Mouse (Mus musculus): ENCODE measurements around the gene Capn15. TPM values are rescaled to one million over a fixed set of nuclear protein-coding genes. Genes with fewer than 3 reads are reported as not detected.
A peak's percentile ranks its signal among the peaks of the same experiment; 100 is the strongest.

The Capn15 gene
- polyA plus RNA-seq, 1 experiment from 2014 or later = 11.4 TPM

DNA sequence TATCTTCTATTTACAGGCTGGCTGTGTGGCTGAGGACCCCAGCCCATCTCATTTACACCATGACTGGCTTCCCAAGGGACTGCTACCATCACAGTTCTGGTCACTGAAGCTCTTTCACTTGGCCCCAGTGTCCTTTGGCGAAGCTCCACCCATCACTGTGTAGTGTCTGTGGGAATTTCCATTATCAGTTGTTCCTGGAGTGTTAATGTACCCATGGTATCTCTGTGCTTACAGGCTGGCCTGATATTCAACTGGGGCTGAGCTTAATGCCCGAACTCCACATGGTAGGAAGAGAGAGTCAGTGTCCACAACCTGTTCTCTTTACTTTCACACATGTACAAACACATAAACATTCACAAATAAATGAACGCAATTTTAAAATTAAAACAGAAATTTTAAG lies 7.9 kb upstream of the Capn15 start:
- Histone ChIP-seq H3K36me3 (replicated peaks) (no peaks in the 10 kb centered on the region), H3K27me3 (no peaks in the 10 kb centered on the region), H3K4me1 (replicated peaks) (peaks cover 25% of the 10 kb centered on the region), H3K4me2 (no peak overlapping the region), H3K9me3 (replicated peaks) (no peaks in the 10 kb centered on the region), H3K9ac (no peak overlapping the region), H3K27ac (replicated peaks) (no peak overlapping the region), H3K4me3 (replicated peaks) (no peak overlapping the region)
- ATAC-seq (ENCODE audit: insufficient read depth) = no peak
- WGBS (ENCODE audit: insufficient replicate concordance) = 40% methylated on average over 3 of the region's 3 CpGs

DNA sequence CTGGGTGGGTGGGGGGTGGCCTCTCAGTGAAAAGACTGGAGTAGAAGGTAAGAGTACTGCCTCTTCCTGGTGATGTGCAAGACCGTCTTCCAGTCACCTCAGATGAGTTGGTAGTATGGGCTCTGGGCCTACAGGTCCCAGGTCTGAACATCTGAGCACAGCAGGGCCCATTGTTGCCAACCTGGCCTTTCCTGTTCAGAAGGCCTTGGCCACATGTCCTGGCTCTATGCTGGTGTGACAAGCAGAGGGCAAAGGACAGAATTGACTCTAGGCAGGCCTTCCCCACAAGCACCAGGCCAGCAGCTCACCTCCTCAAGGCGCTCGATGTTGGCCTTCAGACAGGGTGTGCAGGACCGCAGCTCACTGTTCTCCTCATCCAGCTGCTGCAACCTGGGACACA lies 6.7 kb upstream of the Capn15 start:
- 89% methylated on average over 4 of the region's 4 CpGs for WGBS (ENCODE audit: insufficient replicate concordance)
- H3K4me1 ChIP-seq (replicated peaks) = peaks cover 25% of the 10 kb centered on the region
- H3K27me3 ChIP-seq = 0 out of 2 replicates have a peak, but pooled peaks cover 4% of the 10 kb centered on the region
- H3K36me3 ChIP-seq (replicated peaks) = no peaks in the 10 kb centered on the region
- H3K4me2 ChIP-seq = no peak overlapping the region
- ATAC-seq (ENCODE audit: insufficient read depth) = no peak
- no peak overlapping the region for H3K9ac ChIP-seq
- H3K9me3 ChIP-seq (replicated peaks) = no peaks in the 10 kb centered on the region
- no peak overlapping the region for H3K4me3 ChIP-seq (replicated peaks)
- no peak overlapping the region for H3K27ac ChIP-seq (replicated peaks)

DNA sequence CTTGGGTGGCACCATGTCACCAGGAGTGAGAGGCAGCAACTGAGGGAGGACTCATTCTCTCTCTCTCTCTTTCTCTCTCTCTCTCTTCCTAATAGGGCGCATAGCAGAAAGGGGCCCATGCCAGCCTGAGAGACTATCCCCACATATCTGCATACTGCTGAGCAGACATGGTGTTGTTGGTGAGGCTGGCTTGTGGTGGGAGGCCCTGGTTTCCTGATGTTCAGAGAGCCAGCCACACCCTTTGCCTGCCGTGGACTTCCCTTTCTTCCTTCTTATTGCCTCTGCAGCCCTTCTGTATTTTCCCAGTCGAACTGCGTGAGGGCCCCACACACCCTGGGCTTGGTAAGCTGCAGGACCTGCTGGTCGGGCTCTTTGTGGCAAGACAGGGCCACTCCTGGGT lies 4.7 kb upstream of the Capn15 start:
- H3K4me1 ChIP-seq (replicated peaks) = peaks cover 32% of the 10 kb centered on the region
- H3K27ac ChIP-seq (replicated peaks) = no peak overlapping the region
- H3K9ac ChIP-seq = no peak overlapping the region
- H3K27me3 ChIP-seq = 0 out of 2 replicates have a peak, but pooled peaks cover 8% of the 10 kb centered on the region
- no peak for ATAC-seq (ENCODE audit: insufficient read depth)
- H3K4me3 ChIP-seq (replicated peaks) = no peak overlapping the region
- H3K9me3 ChIP-seq (replicated peaks) = no peaks in the 10 kb centered on the region
- H3K36me3 ChIP-seq (replicated peaks) = no peaks in the 10 kb centered on the region
- H3K4me2 ChIP-seq = no peak overlapping the region
- 20% methylated on average over 5 of the region's 5 CpGs for WGBS (ENCODE audit: insufficient replicate concordance)

DNA sequence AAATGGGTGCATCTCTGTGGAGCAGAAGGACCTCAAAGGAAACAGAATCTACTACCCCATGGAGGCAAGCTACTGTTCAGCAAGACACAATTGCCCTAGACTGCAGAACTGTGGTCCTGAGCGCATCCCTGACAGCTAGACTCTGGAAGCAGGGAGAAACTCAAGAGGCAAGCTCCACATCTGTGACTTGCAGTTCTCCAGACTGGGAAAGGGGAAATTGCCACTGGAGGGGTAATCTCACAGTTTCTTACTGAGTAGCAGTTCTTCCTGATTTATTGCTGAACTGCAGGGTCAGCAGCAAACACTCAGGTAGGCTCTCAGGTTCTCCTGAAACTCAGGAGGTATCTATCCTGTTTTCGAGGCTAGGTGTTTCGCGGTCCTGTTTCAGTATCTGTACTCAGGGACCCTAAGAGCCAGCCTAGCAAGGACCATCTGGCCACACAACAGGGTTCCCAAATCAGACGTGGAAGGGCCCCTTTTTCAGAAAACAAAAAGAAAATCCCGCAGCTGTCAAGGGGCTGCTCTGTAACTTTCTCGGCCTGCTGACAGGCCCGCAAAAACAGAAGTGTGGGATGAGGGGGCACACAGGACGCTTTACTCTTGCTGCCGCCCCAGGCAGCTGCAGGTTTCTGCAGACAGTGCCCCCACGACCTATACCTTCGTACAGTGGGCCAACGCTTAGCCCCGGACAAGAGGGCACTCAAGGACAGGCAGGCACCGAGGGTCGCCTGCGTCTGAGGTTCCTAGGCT lies 865 bp downstream of the Capn15 start:
- peak; percentile 14; the same call in 1 of the 2 replicates for ATAC-seq (ENCODE audit: insufficient read depth)
- H3K4me3 ChIP-seq (replicated peaks) = peak overlapping the region; percentile 78
- peak overlapping the region; percentile 61 for H3K27ac ChIP-seq (replicated peaks)
- H3K27me3 ChIP-seq = 0 out of 2 replicates have a peak, but pooled peaks cover 8% of the 10 kb centered on the region
- peak overlapping the region; percentile 83 for H3K9ac ChIP-seq
- no peaks in the 10 kb centered on the region for H3K36me3 ChIP-seq (replicated peaks)
- peaks cover 53% of the 10 kb centered on the region for H3K4me1 ChIP-seq (replicated peaks)
- 10% methylated on average over 17 of the region's 17 CpGs for WGBS (ENCODE audit: insufficient replicate concordance)
- H3K4me2 ChIP-seq = peak overlapping the region; percentile 89
- H3K9me3 ChIP-seq (replicated peaks) = no peaks in the 10 kb centered on the region

DNA sequence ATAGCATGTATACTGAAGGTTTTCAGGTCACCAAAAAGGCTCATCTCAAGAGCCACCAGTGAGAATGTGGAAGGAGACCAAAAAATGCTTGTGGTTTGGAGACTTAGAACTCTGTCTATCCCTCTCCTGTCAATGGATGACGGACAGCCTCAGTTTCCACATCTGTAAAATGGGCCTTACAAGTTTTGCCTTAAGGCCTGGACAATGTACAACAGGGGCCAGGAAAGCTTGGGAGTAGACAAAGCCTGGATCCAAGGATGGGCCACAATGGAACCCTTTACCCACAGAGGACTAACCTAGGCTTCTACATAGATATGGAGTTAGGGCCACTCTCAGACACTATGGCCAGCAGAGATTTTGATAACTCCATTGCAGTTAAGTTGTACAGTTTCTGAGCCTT lies 1.5 kb downstream of the Capn15 start:
- Histone ChIP-seq H3K36me3 (replicated peaks) (no peaks in the 10 kb centered on the region), H3K4me3 (replicated peaks) (peak overlapping the region; percentile 78), H3K9ac (0 out of 2 replicates have a peak overlapping the region, but pooled peaks have one; percentile 83), H3K27ac (replicated peaks) (no peak overlapping the region), H3K9me3 (replicated peaks) (no peaks in the 10 kb centered on the region), H3K4me2 (peak overlapping the region; percentile 89), H3K4me1 (replicated peaks) (peaks cover 57% of the 10 kb centered on the region), H3K27me3 (0 out of 2 replicates have a peak, but pooled peaks cover 8% of the 10 kb centered on the region)
- 94% methylated on average over 1 of the region's 1 CpGs for WGBS (ENCODE audit: insufficient replicate concordance)
- no peak for ATAC-seq (ENCODE audit: insufficient read depth)

DNA sequence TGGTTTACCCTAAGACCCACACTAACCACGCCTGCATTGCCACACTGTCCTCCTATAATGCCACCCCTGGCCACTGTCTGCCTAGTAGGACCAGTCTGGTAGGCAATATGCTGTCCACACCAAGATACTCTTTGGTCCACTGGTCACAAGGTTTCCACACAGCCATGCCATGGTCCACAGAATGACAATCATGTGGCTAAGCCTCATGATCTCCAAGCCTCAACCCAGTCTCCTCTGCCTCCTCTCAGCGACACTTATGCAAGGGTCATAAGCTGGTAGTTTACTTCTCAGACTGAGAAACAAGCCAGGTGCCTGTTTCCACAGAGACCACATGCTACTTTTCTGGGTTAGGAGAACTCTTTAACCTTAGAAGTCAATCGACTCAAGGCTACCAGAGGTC lies 2.7 kb downstream of the Capn15 start:
- Histone ChIP-seq H3K9ac (no peak overlapping the region), H3K27ac (replicated peaks) (no peak overlapping the region; the same call in 1 of the 2 replicates), H3K4me2 (0 out of 2 replicates have a peak overlapping the region, but pooled peaks have one; percentile 89), H3K27me3 (0 out of 2 replicates have a peak, but pooled peaks cover 5% of the 10 kb centered on the region), H3K36me3 (replicated peaks) (no peaks in the 10 kb centered on the region), H3K4me1 (replicated peaks) (peaks cover 65% of the 10 kb centered on the region), H3K9me3 (replicated peaks) (no peaks in the 10 kb centered on the region), H3K4me3 (replicated peaks) (no peak overlapping the region)
- WGBS (ENCODE audit: insufficient replicate concordance) = 82% methylated on average over 3 of the region's 3 CpGs
- no peak for ATAC-seq (ENCODE audit: insufficient read depth)

DNA sequence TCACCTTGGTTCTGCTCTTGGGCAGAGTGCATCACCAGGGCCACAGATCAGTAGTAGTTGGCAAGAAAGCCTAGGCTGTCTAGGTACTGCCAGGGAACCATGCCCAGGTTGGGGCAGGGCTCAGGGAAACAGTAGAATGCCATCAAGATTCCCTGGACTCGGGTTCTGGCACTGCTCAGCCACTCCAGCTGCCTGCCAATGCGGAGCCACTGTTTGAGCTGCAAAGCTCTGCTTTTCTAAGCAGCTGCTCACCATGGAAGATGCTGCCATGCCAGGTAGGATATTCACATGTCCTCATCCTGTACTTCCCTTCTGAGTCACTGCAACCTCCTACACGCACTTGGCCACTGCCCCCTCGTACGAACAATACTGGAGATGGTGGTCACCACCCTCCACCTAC lies 4.7 kb downstream of the Capn15 start:
- no peak for ATAC-seq (ENCODE audit: insufficient read depth)
- Histone ChIP-seq H3K27ac (replicated peaks) (no peak overlapping the region), H3K4me2 (no peak overlapping the region), H3K9ac (no peak overlapping the region), H3K36me3 (replicated peaks) (0 out of 2 replicates have a peak, but pooled peaks cover 3% of the 10 kb centered on the region), H3K4me1 (replicated peaks) (peaks cover 74% of the 10 kb centered on the region), H3K9me3 (replicated peaks) (no peaks in the 10 kb centered on the region), H3K27me3 (no peaks in the 10 kb centered on the region), H3K4me3 (replicated peaks) (no peak overlapping the region)
- 73% methylated on average over 5 of the region's 5 CpGs for WGBS (ENCODE audit: insufficient replicate concordance)

DNA sequence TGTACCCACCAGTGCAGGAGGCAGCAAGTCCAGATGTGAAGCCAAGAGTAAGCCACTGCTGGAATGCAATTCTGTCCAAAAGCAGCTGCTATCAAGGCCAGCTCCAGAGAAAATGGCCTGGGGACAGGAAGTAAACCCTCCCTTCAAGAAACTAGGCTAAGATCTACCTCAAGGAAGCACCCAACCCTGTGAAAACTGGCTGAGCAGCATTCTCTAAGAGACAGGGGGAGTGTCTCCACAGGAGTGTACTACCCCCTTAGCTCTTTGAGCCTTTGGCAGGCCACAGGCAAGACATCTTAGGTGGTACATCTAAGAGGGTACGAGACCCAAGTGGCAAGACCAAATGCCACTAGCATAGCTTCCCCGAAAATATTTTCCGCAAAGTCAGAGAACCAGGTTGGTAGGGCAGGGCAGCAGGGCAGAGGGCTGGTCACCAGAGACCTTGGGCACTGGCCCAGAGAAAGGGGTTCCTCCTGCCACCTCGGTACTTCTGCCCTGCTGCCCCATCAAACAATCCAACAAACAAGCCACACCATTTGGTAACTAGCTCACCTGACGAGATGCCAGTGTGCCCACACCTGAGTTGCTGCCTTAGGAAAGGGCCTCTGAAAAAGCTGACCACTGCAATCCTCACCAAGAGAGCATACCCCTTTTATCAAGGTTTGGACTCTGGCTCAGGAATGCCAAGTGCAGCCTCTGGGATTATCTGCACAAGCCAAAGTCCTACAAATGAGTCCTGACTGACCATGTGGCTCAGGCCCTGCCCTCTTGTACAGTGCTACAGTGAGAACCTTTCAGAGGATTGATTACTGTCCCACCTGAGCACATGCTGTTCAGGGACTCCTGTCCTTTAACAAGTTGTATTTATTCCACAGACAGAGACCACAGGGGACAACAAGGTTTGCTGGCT lies 5.5 kb downstream of the Capn15 start:
- Histone ChIP-seq H3K9ac (peak overlapping the region; percentile 8; the same call in 1 of the 2 replicates), H3K27ac (replicated peaks) (no peak overlapping the region), H3K4me3 (replicated peaks) (no peak overlapping the region), H3K9me3 (replicated peaks) (no peaks in the 10 kb centered on the region), H3K27me3 (no peaks in the 10 kb centered on the region), H3K4me1 (replicated peaks) (peaks cover 70% of the 10 kb centered on the region), H3K36me3 (replicated peaks) (0 out of 2 replicates have a peak, but pooled peaks cover 3% of the 10 kb centered on the region), H3K4me2 (no peak overlapping the region)
- WGBS (ENCODE audit: insufficient replicate concordance) = 77% methylated on average over 5 of the region's 5 CpGs
- peak; percentile 38 for ATAC-seq (ENCODE audit: insufficient read depth)

DNA sequence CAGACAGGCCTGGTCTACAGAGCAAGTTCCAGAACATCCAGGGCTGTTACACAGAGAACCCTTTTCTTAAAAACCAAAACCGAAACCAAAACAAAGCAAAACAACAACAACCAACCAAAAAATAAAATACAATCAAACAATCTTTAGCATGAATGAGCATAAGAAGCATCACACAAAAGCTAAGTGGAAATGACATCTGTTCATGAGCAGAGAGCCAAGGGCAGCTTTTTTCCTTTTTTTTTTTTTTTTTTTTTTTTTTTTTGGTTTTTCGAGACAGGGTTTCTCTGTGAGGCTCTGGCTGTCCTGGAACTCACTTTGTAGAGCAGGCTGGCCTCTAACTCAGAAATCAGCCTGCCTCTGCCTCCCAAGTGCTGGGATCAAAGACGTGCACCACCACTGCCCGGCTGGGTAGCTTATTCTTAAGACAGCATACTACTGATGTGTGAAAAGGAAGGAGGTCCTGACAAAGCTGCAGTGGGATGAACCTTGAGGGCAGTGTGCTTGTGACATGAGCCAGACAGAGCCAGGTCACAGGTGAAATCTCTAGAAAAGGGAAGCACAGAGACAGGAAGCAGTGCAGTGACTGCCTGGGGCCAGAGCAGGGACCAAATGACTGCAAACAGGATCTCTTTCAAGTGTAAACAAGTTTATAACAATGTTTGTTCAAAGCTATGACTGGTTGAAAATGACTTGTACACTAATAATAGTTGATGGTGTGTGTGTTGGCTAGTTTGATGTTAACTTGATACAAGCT lies 14.5 kb downstream of the Capn15 start:
- ATAC-seq (ENCODE audit: insufficient read depth) = no peak
- peaks cover 10% of the 10 kb centered on the region; the same call in 1 of the 2 replicates for H3K36me3 ChIP-seq (replicated peaks)
- no peak overlapping the region for H3K4me2 ChIP-seq
- H3K27ac ChIP-seq (replicated peaks) = peak overlapping the region; percentile 61
- no peaks in the 10 kb centered on the region for H3K27me3 ChIP-seq
- H3K9ac ChIP-seq = no peak overlapping the region
- H3K4me1 ChIP-seq (replicated peaks) = peaks cover 47% of the 10 kb centered on the region
- 71% methylated on average over 4 of the region's 4 CpGs for WGBS (ENCODE audit: insufficient replicate concordance)
- H3K9me3 ChIP-seq (replicated peaks) = no peaks in the 10 kb centered on the region
- no peak overlapping the region for H3K4me3 ChIP-seq (replicated peaks)

DNA sequence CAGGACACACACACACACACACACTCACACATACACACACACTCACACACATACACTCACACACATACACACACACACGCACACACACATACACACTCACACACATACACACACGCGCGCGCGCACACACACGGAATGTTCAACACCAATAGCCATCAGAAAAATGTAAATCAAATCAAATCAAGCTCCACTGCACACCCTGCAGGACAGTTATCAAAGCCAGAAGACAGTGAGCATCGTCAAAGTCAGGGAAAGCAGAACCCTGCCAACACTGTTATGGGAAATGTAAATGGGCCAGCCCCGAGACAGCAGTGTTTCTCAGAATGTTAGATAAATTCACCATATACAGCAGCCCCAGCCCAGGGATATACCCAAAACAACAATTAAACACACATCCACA lies 15.1 kb downstream of the Capn15 start:
- no peak for ATAC-seq (ENCODE audit: insufficient read depth)
- H3K9ac ChIP-seq = no peak overlapping the region
- no peaks in the 10 kb centered on the region for H3K9me3 ChIP-seq (replicated peaks)
- H3K4me3 ChIP-seq (replicated peaks) = no peak overlapping the region
- H3K4me1 ChIP-seq (replicated peaks) = peaks cover 47% of the 10 kb centered on the region
- H3K4me2 ChIP-seq = no peak overlapping the region
- H3K27ac ChIP-seq (replicated peaks) = peak overlapping the region; percentile 61
- H3K27me3 ChIP-seq = no peaks in the 10 kb centered on the region
- H3K36me3 ChIP-seq (replicated peaks) = peaks cover 10% of the 10 kb centered on the region; the same call in 1 of the 2 replicates
- WGBS (ENCODE audit: insufficient replicate concordance) = 83% methylated on average over 9 of the region's 9 CpGs
